Mouse (Mus musculus) C2C12 (cell line): ENCODE measurements at regions not wholly inside any gene's neighbourhood (a gene's known extent, or its start where the extent isn't known, plus 50 kb on each side); places are given as distances from the start of the nearest gene placed in this dataset.

Source experiments
- H3K27me3 ChIP-seq: one replicate; pipeline ENCODE4 v1.6.1; 2011; ENCODE audit not compliant: control insufficient read depth, insufficient read depth, insufficient read length
- H3K36me3 ChIP-seq: one replicate; pipeline ENCODE4 v1.6.1; 2011; ENCODE audit not compliant: control insufficient read depth, insufficient read depth
- H3K4me3 ChIP-seq: one replicate; pipeline ENCODE4 v1.5.1; 2011; ENCODE audit warnings: mild to moderate bottlenecking, control low read depth; ENCODE audit not compliant: poor library complexity, insufficient read depth, severe bottlenecking
- H3K79me2 ChIP-seq: one replicate; pipeline ENCODE4 v1.6.1; 2011; ENCODE audit not compliant: control insufficient read depth, insufficient read depth
- H3K79me3 ChIP-seq: one replicate; pipeline ENCODE4 v1.6.1; 2011; ENCODE audit warnings: low read depth, control low read depth
- H3ac ChIP-seq: one replicate; pipeline ENCODE3; 2011; ENCODE audit warnings: low read depth; ENCODE audit not compliant: control insufficient read depth, insufficient read length
- CEBPB ChIP-seq: IDR thresholded peaks from one replicate; pipeline ENCODE4 v1.6.1; 2011; ENCODE audit warnings: low read depth, mild to moderate bottlenecking, control low read depth, moderate library complexity
- CTCF ChIP-seq: IDR thresholded peaks from one replicate; pipeline ENCODE4 v1.5.1; 2011; ENCODE audit not compliant: control insufficient read depth, insufficient read depth, insufficient read length
- FOSL1 ChIP-seq: IDR thresholded peaks from one replicate; pipeline ENCODE4 v1.8.0; 2011; ENCODE audit warnings: mild to moderate bottlenecking, low read length; ENCODE audit not compliant: poor library complexity, insufficient read depth, severe bottlenecking
- MAX ChIP-seq: IDR thresholded peaks from one replicate; pipeline ENCODE4 v1.6.1; 2011; ENCODE audit warnings: mild to moderate bottlenecking, control low read depth
- MYOD1 ChIP-seq: IDR thresholded peaks from one replicate; pipeline ENCODE4 v1.6.1; 2011; ENCODE audit warnings: low read depth; ENCODE audit not compliant: control insufficient read depth, insufficient read length
- MYOG ChIP-seq: IDR thresholded peaks from one replicate; pipeline ENCODE4 v1.6.1; 2011; ENCODE audit not compliant: control insufficient read depth, insufficient read length; ENCODE audit errors: extremely low read depth
- USF1 ChIP-seq: IDR thresholded peaks from one replicate; pipeline ENCODE4 v1.6.1; 2011; ENCODE audit warnings: low read depth, mild to moderate bottlenecking, control low read depth, moderate library complexity

DNA sequence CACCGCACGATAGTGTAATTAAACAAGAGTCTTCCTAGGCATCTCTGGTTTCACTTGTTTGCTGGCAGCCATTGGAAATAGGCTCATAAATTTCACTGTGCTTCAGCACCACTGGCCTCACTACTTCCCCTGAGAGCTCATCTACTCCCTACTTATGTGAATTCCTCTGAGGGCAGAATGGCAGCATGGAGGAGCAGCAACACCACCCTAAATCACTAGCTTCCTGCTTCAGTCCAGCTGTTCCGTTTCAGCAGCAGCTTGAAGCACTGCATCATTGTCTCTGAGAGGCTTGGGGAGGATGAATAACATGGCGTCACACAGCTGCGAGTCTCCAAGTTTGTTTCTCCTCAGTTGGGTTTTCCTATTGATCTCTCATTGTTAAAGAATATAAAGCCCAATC is 712.1 kb downstream of the Tlr4 start:
- Histone ChIP-seq H3K79me2 (no peaks in the 10 kb centered on the region), H3K79me3 (no peaks in the 10 kb centered on the region), H3K4me3 (no peak overlapping the region), H3K27me3 (no peaks in the 10 kb centered on the region), H3ac (no peak overlapping the region), H3K36me3 (no peaks in the 10 kb centered on the region)
- TF ChIP-seq MYOG (no peak), CTCF (no peak), CEBPB (no peak), MAX (no peak), FOSL1 (no peak), MYOD1 (no peak), USF1 (no peak)

DNA sequence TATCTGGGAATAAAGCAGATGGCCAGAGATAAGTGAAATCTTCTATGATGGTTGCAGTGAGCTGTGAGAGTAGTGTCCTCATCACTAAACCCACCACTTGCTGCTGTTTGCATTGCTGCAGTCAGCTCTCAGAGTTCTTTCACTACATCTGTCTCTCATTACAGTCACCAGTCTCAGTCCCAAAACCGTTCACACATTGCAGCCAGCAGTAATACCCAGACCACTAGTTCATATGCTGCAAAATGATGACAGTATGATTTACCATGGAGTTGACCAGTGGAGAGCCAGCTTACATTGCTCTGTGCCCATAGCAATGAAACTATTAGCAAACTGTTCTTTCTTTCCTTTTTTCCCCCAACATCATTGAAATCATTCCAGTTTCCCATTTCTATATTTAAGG is 718.6 kb downstream of the Tlr4 start:
- H3K79me3 ChIP-seq, result no peaks in the 10 kb centered on the region
- no peak overlapping the region for H3ac ChIP-seq
- no peaks in the 10 kb centered on the region for H3K27me3 ChIP-seq
- H3K4me3 ChIP-seq, result no peak overlapping the region
- TF ChIP-seq CEBPB, result no peak
- no peak for TF ChIP-seq MAX
- no peak for TF ChIP-seq MYOG
- TF ChIP-seq CTCF, result no peak
- TF ChIP-seq MYOD1, result no peak
- TF ChIP-seq FOSL1, result no peak
- no peak for TF ChIP-seq USF1
- H3K79me2 ChIP-seq, result no peaks in the 10 kb centered on the region
- H3K36me3 ChIP-seq, result no peaks in the 10 kb centered on the region

DNA sequence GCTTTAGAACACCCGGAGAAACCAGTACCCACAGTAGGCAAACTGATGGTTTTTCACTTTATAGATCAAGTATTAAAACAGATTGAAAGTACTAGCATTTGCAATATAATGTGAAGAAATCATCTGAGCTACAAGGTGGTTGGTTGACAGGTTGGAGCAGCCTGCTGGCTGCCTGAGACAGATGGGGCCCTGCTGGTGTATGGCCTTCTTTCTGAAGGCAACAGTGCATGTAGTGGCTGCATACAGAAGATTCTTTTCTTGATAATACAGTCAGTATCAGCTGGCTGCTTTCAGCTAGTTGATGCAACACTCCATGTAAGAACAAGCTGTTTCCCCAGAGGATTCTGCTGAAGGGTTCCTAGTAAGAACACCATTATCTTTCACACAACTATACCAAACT is 720.6 kb downstream of the Tlr4 start:
- Histone ChIP-seq H3K79me3 (no peaks in the 10 kb centered on the region), H3ac (no peak overlapping the region), H3K79me2 (no peaks in the 10 kb centered on the region), H3K4me3 (no peak overlapping the region), H3K36me3 (no peaks in the 10 kb centered on the region), H3K27me3 (no peaks in the 10 kb centered on the region)
- TF ChIP-seq MYOD1, result no peak

DNA sequence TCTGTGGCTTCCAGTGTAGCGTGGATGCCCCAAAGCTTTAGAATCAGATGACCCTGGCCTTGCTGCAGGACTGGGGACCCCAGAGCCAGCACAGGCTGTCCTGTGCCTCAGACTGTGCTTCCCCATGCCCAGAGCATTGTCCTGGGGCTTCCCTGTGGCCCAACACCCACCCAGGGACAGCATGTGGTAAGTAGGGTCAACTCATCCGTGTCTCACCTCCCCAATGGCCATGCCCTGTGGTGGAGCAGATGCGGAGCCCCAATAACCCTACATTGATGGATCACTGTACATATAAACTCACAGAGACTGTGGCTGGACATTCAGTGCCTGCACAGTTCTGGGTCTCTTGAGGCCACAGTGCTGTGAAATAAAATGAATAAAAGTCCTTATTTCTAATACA is 726.1 kb downstream of the Tlr4 start:
- Histone ChIP-seq H3K4me3 (no peak overlapping the region), H3K79me3 (no peaks in the 10 kb centered on the region), H3K79me2 (no peaks in the 10 kb centered on the region), H3K27me3 (no peaks in the 10 kb centered on the region), H3K36me3 (no peaks in the 10 kb centered on the region), H3ac (no peak overlapping the region)
- no peak for TF ChIP-seq USF1
- no peak for TF ChIP-seq FOSL1
- TF ChIP-seq CEBPB, result no peak
- TF ChIP-seq MAX, result no peak
- no peak for TF ChIP-seq MYOD1
- TF ChIP-seq CTCF, result no peak
- no peak for TF ChIP-seq MYOG

DNA sequence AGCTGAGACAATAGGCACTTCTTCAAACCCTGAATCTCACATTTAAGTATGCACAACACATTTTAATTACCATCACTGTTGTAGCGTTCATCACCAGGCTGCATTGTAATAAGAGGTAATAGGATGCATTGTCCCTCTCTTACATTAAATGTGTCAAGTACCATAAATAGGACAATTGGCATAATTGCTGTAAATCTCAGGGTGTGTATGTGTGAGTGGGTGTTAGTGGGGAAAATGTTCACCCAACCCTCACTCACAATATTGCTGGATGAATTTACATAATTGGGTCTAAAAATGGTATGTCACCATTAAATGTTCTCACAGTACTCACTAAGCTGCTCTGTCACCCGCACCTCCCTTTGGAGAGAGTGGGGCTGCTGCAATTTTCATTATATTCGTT is 747.4 kb downstream of the Tlr4 start:
- no peaks in the 10 kb centered on the region for H3K79me3 ChIP-seq
- H3ac ChIP-seq, result no peak overlapping the region
- no peak for TF ChIP-seq MYOD1
- TF ChIP-seq MYOG, result no peak
- no peak for TF ChIP-seq CTCF
- no peak for TF ChIP-seq USF1
- TF ChIP-seq CEBPB, result no peak
- no peak for TF ChIP-seq FOSL1
- TF ChIP-seq MAX, result no peak
- H3K4me3 ChIP-seq, result no peak overlapping the region
- H3K79me2 ChIP-seq, result no peaks in the 10 kb centered on the region
- no peaks in the 10 kb centered on the region for H3K36me3 ChIP-seq
- no peaks in the 10 kb centered on the region for H3K27me3 ChIP-seq

DNA sequence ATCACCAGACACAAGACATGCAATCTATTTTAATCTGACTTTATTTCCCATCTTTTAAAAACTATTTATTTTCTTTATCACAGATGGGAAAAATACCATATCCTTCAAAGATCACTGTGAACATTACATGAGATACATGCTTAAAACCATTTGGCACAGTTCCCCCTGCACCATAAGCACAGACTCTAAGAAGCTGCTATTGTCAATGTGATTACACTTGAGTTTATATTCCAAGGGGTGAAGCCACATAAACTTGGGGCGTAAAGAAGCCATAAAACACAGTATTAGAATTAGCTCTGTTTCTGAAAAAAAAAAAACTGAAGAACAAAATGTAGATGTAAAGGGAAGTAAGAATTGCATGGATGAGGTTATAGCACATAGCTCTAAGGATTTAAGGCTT is 762.1 kb downstream of the Tlr4 start:
- Histone ChIP-seq H3K79me2 (no peaks in the 10 kb centered on the region), H3K79me3 (no peaks in the 10 kb centered on the region), H3K36me3 (no peaks in the 10 kb centered on the region), H3K4me3 (no peak overlapping the region), H3K27me3 (no peaks in the 10 kb centered on the region), H3ac (no peak overlapping the region)
- TF ChIP-seq MYOD1 (no peak), MAX (no peak), USF1 (no peak), MYOG (no peak), CTCF (no peak), FOSL1 (no peak), CEBPB (no peak)
